Mouse (Mus musculus): ENCODE measurements around the gene Ulk2.
A peak's percentile ranks its signal among the peaks of the same experiment; 100 is the strongest.
"Not testable (repeated sequence)": the region's sequence is repeated elsewhere in the genome, so short reads cannot be mapped to it uniquely, and the experiment has no call there.

Gene Ulk2

GRCm38 (mm10) chr11:61854988-61855411, at the start of gene Ulk2:
Ulk2 (minus strand) TSS chr11:61855073.
- DNase-seq (ENCODE audit: low read depth, low spot score) = peak; percentile 72

DNA sequence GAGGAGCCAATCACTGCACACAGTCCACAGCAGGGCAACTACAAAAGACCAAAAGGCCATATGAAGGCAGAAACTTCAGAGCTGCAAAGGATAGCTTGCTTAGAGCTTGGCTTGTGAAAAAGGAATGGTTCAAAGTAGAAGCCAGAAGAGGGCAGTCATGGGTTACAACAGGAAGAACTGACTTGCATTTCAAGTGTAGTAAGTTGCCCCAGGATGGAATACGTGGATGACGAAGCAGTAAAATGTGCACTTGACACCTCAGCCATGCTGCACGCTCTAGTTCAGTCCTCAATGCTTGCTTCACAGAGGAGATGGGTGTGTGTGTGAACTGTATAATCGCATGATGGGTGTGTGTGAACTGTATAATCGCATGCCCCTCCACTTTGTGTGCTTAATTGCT, 27.3 kb upstream of the Ulk2 start:
- DNase-seq (ENCODE audit: low read depth, low spot score) = peak; percentile 51

- no peak for DNase-seq (ENCODE audit: low read depth, low spot score)
Measured at GRCm38 (mm10) chr11:61879921-61880320, 25.0 kb upstream of the Ulk2 start.

GRCm38 (mm10) chr11:61871881-61872280, 17.0 kb upstream of the Ulk2 start:
- DNase-seq (ENCODE audit: low read depth, low spot score) = no peak

DNA sequence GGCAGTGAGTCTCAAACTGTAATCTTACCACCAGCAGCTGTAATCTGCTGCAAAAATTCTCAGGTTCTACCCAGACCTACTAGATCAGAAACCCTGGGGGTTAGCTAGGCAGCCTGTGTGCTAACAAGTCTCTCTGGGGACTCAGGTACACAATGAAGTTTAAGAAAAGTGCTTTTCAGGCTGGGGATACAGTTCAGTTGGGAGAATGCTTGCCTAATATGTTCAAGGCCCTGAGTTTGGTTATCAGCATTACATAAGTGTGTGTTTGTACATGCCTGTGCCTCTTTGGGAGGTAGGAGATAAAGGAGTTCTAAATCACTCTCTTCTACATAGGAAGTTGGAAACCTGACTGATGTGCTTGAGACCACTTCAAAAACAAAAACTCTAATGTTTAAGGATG, 12.0 kb upstream of the Ulk2 start:
- DNase-seq (ENCODE audit: low read depth, low spot score) = no peak

DNA sequence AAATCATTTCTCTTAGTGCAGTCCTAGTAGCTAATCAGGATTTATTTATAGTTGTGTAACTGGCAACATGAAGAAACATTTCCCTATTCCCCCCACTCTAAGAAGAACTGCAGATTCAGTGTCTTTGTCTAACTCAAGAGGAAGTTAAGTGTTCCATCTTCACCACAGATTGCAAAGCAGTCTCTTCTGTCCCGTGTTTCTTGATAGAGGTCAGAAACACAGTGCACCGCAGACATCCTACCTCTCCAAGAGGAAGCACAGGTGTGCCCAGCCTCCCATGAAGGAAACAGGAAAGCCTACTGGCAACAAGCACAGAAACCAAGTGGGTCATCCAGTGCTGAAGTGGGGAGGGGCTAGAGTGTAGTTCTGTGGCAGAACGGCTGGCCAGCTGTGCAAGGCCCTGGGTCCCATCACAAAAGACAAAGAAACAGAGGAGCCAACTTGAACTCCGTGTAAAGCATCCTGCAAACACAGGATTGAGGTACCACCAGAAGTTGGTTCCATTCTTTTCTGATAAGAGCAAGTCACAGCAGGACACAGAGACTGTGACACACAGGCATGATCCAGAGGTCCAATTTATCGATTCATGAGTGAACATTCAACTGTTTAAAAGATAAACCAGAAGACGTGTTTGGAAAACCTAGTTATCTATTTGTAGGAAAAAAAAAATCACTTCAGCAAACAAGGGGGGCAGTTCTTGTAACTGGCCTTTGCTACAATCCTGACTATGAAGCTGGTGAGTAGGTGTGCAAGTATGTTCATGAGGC, 7.1 kb upstream of the Ulk2 start:
- no peak for DNase-seq (ENCODE audit: low read depth, low spot score)

DNA sequence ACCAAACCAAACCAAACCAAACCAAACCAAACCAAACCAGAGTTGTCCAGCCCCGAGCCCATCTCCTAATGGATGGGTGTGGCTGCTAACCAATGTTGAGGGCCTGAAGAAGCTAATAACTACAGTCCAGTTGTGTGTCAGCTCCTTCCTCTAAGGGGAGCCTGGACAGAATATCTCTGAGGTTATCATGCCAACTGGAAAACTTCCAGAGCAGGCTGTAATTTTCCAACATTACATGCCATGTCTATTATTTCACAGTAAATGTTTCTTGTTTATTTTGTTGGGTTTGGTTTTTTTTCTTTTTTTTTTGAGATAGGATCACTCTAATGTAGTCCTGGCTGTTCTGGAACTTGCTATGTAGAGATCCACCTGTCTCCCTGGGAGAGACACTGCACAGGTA, 4.4 kb upstream of the Ulk2 start:
- peak; percentile 58 for DNase-seq (ENCODE audit: low read depth, low spot score)

DNA sequence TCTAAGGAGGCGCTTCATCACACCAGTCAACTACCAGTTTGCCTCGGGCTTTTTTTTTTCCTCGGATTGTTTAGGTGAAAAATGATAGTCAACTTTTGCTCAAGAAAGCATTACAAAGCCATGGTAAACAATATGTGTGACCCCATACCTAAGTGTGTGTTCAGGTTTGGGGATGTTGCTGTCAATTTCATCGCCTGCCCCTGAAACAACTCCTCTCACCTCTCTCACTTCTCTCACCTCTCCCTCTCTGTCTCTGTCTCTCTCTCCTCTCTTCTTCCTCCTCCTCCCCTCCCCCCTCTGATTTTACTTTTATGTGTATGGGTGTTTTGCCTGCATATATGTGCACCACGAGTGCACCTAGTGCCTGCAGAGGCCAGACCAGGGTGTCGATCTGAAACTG, 666 bp upstream of the Ulk2 start:
- no peak for DNase-seq (ENCODE audit: low read depth, low spot score)

GRCm38 (mm10) chr11:61854211-61854987, 474 bp downstream of the Ulk2 start:
- DNase-seq (ENCODE audit: low read depth, low spot score) = peak; percentile 75

- DNase-seq (ENCODE audit: low read depth, low spot score) = no peak
Measured at GRCm38 (mm10) chr11:61853659-61854058, 1.2 kb downstream of the Ulk2 start.

DNA sequence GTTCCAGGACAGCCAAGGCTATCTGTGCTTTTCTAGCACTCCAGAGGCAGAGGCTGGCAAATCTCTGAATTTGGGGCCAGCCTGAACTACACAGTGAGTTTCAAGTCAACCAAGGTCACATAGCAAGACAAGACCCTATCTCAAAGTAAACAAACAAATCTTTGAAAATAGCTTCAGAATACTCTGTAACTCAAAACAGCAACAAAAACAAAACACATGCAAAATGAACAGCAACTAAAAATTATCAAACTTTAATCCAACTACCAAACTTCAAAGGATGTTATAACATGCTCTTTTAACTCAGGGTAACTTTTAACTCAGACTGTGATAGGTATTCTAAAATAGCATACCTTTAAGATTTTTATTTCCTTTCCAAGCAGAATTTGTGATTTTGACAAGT, 2.0 kb downstream of the Ulk2 start:
- no peak for DNase-seq (ENCODE audit: low read depth, low spot score)

GRCm38 (mm10) chr11:61851195-61851594, 3.7 kb downstream of the Ulk2 start:
- no peak for DNase-seq (ENCODE audit: low read depth, low spot score)

- DNase-seq (ENCODE audit: low read depth, low spot score) = not testable (repeated sequence)
Measured at GRCm38 (mm10) chr11:61840663-61841062, 14.2 kb downstream of the Ulk2 start.

DNA sequence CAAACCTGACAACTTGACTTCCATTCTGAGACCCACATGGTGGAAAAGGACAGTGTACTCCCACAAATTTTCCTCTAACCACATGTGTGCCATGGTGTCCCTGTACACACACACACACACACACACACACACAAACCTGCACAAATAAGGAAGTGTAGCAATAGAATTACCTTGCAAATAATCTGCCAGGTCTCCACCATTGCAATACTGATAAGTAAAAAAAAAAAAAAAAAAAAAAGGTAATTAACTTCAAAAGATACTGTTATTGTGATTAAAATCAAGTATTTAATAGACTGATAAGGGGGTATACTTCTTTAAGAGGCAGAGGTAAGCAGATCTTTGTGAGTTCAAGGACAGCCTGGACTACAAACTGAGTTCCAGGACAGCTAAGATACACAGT, 14.9 kb downstream of the Ulk2 start:
- DNase-seq (ENCODE audit: low read depth, low spot score) = no peak

GRCm38 (mm10) chr11:61839182-61839581, 15.7 kb downstream of the Ulk2 start:
- DNase-seq (ENCODE audit: low read depth, low spot score) = no peak

GRCm38 (mm10) chr11:61809793-61810192, 45.1 kb downstream of the Ulk2 start:
- no peak for DNase-seq (ENCODE audit: low read depth, low spot score)

GRCm38 (mm10) chr11:61808551-61809117, 46.2 kb downstream of the Ulk2 start:
- DNase-seq (ENCODE audit: low read depth, low spot score) = peak; percentile 56

DNA sequence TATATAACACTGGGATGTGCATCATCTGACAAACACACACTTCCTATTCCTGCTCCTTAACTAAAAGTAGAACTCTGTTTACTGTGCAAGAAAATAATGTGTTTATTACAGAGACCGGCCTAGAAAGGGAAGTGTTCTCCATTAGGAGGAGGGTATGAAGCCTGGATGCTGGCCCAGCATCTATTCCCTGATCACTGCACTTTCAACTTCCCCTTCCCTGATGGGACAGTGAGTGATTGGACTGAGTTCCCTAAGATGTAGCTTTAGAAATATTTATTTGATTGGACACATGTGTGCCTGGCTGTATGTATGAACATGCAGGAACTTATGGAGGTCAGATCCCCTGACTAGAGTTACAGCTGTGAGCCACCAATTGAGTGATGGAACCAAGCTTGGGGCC, 61.4 kb downstream of the Ulk2 start:
- no peak for DNase-seq (ENCODE audit: low read depth, low spot score)

- no peak for DNase-seq (ENCODE audit: low read depth, low spot score)
Measured at GRCm38 (mm10) chr11:61788550-61788949, 66.3 kb downstream of the Ulk2 start.

DNA sequence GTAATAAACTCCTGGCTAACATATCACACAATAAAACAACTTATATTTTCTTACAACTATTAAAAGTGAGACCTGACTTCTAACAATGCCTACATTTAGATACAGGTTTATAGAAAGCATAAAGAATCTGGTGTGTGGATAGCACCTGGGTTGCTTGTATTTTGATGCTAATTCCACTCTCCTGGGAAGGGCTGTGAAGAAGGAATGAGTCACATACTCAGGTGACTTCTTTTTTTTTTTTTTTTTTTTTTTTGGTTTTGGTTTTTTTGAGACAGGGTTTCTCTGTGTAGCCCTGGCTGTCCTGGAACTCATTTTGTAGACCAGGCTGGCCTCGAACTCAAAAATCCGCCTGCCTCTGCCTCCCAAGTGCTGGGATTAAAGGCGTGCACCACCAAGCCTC, 72.3 kb downstream of the Ulk2 start:
- not testable (repeated sequence) for DNase-seq (ENCODE audit: low read depth, low spot score)

DNA sequence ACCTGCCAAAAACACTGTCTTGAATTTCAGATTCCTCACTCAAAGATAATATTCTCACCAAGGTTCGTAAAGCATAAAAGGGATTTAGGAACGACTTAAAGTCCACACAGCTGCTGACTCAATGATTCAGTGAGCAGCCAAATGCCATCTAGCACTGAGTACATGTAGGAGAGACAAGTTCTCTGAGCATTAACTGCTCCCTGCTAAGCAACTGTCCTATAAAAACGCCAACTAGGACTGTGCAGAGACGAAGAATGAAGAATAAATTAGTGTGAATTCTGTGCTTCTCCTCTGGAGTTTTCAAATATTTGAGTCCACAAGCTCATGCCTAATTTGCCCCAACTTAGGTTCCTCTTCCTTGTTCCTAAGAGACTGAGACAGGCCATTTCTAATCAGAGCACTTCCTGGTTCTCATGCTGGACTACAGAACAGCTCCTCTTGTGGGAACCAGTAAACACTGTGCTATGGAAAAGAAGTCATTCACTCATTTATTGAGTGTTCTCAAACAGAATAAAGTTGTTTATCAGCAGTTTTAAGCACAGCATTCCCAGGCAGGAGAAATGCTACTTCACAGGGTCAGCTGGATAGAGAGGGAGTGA, 80.2 kb downstream of the Ulk2 start:
- no peak for DNase-seq (ENCODE audit: low read depth, low spot score)

Measured in 3T3-L1 (cell line).